Mouse (Mus musculus) G1E (cell line): ENCODE results near the gene Mpzl1.

Source experiments
- CTCF ChIP-seq: IDR thresholded peaks from 2 replicates; pipeline ENCODE4 v1.5.1; 2012; ENCODE audit warnings: low read depth, low read length, inconsistent platforms, mixed read lengths
- GATA1 ChIP-seq: IDR thresholded peaks from 2 replicates; pipeline ENCODE4 v1.6.1; 2012; ENCODE audit warnings: borderline replicate concordance, low read length, inconsistent platforms, mixed read lengths
- TAL1 ChIP-seq: conservative IDR thresholded peaks from 2 replicates; pipeline ENCODE4 v1.6.1; 2012; ENCODE audit warnings: low read depth, low read length, inconsistent platforms, mixed read lengths

DNA sequence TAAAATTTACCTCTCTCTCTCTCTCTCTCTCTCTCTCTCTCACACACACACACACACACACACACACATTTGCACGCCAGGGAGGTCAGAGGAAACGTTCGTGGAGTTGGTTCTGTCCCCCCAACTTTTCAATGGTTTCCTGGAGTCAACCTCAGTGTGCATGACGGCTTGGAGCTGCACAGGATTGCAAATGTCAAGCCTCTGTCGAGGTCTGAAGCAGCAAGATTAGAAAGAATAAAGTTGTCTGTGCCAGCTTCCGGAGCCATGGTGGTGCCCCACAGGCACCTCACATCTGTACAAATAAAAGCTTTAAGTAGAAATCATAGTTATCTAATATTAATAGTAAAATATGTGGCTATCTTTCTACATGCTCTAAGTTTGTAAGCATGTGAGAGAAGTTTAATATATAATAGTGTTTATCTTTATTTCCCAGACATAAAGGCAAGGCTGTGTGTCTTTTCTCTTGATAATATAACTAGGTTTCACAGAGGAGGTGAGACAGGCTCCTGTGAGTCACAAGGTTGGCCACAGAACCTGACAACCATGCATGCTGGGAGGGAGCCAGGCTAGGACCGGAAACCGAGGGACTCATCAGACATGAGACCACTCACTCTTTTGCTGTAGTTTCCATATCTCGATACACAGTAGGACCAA, 57.8 kb downstream of the Mpzl1 start:
- TF ChIP-seq TAL1: no peak
- no peak for TF ChIP-seq CTCF
- TF ChIP-seq GATA1: no peak
